Mouse (Mus musculus) heart, adult 2 months (tissue): ENCODE measurements around the gene Ten1.

Experiments
- CTCF ChIP-seq: fragments of 200-600 bp; IDR thresholded peaks from 2 replicates; pipeline ENCODE4 v1.8.1; 2022; ENCODE audit warnings: antibody characterized with exemption, mild to moderate bottlenecking, moderate library complexity
- EP300 ChIP-seq: fragments of 200-500 bp; IDR thresholded peaks from 2 replicates; pipeline ENCODE4 v1.6.1; 2011; ENCODE audit warnings: low read depth, low read length, control low read depth; ENCODE audit not compliant: insufficient read depth
- POLR2A ChIP-seq: fragments of 200-500 bp; IDR thresholded peaks from 2 replicates; pipeline ENCODE4 v1.6.1; 2011; ENCODE audit warnings: mild to moderate bottlenecking, low read depth, low read length, control low read depth; ENCODE audit not compliant: insufficient read depth

DNA sequence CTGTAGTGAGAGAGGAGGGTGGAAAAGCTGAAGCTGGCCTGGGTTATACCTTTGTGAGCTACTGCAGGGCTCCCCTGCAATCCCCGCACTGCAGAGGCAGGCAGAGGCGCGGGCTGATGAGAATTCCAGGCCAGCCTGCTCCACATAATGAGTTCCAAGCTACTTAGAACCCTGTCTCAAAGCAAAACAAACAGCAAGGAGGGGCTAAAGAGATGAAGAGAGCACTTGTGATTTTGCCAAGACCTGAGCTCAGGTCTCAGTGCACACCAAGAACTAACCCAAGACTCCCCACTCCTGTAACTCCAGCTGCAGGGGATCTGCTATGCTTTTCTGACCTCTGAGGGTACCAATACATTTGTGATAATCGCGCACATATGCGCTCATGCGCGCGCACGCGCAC lies 12.3 kb upstream of the Ten1 start:
- TF ChIP-seq CTCF (no peak), POLR2A (no peak), EP300 (no peak)
